Mouse (Mus musculus): ENCODE results near the gene Bahcc1.

DNA sequence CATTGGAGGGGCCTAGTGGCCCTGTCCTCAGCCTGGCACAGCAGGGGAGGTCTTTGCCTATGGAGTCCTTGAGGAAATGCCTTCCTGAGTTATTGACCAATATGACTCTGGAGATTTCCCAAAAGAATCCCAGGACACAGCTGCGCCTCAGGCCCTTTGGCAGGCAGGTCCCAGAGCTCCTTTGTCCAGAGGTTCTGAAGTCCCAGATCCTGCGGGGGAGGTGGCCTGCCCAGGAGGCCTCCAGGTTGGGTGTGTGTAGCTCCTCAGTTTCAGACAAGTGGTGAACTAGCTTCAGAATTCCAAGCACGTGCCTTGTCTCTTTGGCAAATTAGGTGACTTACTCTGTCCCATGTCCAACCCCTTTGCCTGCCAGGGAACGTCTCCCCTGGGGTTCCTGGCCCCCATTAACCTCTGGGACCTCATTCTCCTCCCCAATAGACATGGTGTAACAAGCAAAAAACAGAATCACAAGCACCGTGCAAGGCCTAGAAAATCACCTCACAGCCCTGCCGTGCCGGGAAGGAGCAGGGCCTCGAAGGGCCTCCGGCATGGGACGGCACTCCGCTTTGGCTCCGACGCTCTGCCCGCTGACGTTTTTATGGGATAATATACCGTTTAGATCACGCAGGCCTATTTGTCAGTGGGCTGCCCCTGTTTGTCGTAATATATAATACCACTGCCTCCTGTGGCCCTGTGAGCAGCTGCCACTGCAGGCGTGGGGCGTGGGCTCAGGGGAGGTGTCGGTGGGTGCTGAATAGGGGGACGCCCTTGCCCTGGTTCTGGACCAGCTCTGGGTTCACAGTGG lies 10.2 kb downstream of the Bahcc1 start:
- TF ChIP-seq CTCF (IDR thresholded peaks at IDR 0.05; ENCODE audit: low read depth) (no peak), EP300 (IDR thresholded peaks at IDR 0.05; ENCODE audit: low read depth) (no peak)
